Mouse (Mus musculus) neutrophil, adult 5-6 weeks (primary cell): Measurements from ENCODE around the gene Armh1. TPM values are rescaled to one million over a fixed set of nuclear protein-coding genes. Genes with fewer than 3 reads are reported as not detected.
A peak's percentile ranks its signal among the peaks of the same experiment; 100 is the strongest.

ENCODE experiments used
- ATAC-seq: fragments of 151-379, 151-347 bp; 2 replicates; pipeline ENCODE4 v1.8.0; 2017; ENCODE audit warnings: mild to moderate bottlenecking, moderate TSS enrichment; ENCODE audit not compliant: insufficient number of reproducible peaks, poor library complexity, low FRiP score, severe bottlenecking; ENCODE audit errors: extremely low read depth
- total RNA-seq: library from RNA; stranded (forward); fragments of 200-1000 nt; gene quantifications from 2 replicates; pipeline ENCODE4 v1.2.3, GENCODE M21; 2017

Armh1 gene
- total RNA-seq = not detected in 2 replicates

DNA sequence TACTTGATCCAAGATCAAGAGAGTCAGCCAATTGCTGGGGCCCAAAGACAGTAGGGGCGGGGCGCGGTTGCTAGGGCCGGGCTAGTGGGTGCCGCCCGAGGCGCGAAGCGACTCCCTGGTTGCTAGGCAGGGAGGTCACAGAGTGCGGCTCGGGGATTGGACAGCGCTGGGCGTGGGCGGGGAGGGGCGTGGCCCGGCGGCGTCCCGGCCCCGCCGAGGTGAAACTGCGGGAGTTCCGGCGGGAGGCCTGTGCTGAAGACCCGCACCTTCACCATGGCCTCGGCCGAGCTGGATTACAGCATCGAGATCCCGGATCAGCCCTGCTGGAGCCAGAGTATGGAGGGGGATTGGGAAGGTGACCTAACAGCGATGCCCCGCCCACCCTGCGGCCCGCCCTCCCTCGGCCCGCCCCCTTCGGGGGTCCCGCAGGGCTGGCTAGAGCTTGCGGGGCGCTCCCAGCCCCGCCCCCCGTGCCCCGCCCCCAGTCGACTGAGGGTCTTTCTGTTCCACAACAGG, at the start of gene Armh1, which contains the start of gene Tmem53:
Gene Armh1, minus strand, starts transcription at position 325 of the 516 bp plus-strand sequence.
Gene Tmem53, plus strand, starts transcription at position 151 of the 516 bp plus-strand sequence.
- peak; percentile 96 for ATAC-seq

DNA sequence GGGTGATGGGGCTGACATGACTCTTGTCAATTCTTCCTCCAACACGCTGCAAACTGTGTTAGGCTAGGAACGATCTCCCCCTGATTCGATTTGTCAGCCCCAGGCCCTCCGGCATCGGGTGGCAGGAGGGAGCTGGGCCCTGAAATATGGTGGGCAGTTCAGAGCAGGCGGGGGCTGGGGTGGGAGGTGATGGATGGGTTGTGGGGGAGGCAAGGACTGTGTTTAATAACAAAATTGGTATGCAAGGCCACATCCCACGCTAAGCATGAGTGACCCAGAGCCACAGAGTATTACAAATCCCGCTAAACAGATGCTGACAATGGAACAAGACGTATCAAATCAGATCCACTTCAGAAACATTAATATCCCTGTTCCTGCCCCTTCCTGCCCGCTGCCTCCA, 48.0 kb upstream of the Armh1 start:
- ATAC-seq = no peak

DNA sequence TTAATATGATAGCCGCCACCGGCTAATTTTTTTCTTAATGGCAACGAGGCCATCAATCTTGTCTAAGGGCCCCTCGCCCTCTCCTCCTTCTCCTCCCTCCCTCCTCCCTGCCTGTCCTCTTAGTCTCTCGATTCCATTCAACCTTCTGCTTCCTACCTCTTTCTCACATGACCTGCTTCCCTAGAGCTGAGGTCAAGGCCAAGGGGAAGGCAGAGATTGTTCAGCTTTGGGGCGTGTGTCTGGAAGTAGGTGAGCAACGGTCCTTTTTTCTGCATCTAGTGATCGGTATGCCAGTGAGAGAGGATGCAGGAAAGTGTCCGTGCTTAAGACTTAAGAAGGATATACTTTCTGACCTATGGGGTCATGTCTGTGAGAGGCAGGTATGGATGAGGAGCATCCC, 45.9 kb upstream of the Armh1 start:
- no peak for ATAC-seq

DNA sequence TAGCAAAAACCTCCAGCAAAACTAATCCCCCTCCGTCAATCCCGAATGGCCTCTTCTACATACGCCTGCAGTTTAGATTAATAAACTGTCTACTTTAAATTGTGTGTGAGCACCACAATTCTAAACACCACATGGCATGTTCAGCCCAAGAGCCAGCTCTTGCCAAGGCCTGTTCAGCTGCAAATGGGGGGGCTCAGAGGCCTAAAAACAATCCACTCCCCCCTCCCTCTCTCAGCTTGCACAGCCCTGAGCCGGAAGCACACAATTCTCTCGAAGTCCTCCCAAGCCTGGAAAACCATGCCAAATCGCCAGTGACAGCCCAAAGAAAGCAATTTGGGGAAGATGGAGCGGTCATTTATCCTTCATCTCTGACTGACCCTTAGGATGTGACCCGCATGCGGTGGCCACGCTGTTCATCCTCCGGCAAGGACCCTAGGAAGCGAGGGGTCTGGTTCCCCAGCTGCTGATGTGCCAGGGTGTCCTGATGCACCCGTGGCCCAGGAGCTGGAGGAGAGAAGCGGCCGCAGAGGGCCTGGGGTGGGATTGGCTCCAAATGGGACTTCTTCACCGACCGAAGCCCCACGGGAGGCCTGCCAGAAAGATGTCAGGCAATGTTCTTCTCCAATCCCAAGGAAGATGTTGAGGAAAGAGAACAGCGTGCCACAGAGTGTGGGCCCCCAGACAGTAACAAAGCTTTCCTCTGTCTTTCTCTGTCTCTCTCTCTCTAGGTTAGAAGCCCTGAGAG, 45.1 kb upstream of the Armh1 start:
- no peak for ATAC-seq

DNA sequence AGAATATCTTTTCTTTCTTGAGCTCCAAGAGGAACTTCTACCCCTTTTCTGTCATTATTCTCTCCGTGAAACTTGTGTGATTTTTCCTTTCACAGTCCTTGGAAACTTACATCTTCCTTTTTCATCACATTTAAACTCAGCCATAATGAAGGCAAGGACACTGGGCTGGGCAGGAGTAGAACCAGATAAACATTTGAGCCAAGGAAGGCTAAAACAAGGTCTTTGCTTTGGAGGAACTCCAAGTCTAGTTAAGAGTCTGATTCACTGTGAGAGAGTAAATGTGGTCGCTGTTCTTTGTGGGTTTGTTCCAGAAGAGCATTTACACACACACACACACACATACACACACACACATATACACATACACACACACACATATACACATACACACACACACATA, 39.8 kb upstream of the Armh1 start:
- no peak for ATAC-seq

DNA sequence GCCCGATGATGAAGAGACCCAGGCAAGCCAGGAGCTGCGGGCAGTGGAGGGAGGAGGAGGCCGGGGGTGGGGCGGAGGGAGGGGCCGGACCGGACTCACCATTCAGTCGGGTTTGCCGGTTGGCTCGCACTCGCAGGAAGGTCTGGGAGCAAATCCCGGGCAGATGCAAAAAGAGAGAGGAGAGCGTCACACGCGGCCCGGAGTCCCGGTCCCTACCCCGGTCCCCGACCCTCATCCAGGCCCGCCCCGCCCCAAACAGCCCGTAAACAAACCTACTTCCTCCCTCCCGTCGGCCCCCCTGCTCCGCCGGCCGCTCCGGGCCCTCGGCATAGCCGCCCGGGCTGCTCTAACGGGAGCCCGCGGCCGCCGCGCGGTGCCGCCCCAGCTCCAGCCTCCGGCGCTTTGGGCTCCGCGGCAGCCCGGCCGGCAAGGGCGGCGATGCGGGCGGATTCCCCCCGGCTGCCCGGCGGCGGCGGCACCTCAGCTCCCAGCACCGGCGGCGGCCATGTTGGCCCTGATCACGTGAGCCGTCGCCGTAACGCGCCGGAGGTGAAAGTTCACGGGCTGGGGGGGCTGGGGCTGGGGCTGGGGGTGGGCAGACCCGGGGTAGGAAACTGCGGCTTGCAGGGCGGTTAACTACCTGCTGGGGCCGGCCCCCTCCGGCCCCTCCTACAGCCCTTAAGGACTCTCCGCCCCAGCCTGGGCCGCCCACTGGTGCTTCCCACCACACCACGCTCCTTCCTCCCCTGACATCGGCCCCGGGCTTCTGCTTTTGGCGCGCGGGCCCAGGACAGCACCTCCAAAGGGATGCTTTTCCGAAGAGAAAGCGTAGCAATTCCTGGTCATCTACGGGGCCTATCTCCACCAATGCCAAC, 37.2 kb upstream of the Armh1 start:
- ATAC-seq = peak; percentile 88

DNA sequence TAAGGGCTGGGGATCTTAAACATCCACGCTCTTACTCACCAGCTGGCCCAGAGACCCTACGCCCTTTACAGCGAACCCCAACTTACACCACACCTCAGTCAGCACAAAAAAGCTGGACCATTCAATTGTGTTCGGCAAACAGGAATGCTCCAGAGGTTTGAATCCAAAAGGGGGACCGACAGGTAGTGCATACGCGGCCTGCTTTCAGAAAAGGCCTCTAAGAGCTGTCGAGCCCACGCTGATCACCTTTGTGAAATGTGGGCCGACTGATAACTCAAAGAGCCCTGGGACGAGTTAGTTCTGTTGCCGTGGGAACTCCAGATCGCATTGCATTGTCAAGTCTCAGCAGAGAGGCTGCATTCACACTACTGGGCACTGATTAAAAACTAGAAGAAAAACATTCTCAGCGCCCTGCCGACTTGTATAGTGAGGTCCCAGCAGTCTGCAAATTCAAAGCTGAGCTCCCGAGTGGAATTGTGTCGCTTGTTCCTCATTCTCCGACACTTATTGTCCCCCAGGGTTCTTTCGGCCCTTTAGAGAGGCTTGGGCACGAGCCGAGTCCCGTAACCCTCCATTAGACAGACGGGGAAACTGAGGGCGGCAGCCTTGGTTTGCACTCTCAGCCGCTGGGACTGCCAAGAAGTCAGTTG, 36.5 kb upstream of the Armh1 start:
- ATAC-seq = no peak

DNA sequence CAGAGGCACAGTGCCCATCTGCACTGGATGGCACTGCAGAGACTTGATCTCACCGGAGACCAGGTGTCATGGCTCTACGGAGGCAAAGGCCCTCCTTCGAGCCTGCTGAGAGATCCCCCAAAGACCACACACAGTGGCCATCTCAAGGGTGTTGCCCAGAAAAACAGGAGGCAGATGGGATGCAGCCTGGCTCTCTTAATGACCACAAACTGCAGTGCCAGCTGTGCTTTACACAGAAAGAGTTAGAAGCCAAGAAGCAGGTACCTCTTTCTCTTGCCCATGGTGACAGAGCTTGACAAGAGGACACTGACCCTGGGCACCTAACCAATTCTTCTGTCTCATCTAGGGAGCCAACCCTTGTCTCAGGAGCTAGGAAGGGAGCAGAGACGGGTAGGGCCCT, 32.4 kb upstream of the Armh1 start:
- ATAC-seq = no peak

DNA sequence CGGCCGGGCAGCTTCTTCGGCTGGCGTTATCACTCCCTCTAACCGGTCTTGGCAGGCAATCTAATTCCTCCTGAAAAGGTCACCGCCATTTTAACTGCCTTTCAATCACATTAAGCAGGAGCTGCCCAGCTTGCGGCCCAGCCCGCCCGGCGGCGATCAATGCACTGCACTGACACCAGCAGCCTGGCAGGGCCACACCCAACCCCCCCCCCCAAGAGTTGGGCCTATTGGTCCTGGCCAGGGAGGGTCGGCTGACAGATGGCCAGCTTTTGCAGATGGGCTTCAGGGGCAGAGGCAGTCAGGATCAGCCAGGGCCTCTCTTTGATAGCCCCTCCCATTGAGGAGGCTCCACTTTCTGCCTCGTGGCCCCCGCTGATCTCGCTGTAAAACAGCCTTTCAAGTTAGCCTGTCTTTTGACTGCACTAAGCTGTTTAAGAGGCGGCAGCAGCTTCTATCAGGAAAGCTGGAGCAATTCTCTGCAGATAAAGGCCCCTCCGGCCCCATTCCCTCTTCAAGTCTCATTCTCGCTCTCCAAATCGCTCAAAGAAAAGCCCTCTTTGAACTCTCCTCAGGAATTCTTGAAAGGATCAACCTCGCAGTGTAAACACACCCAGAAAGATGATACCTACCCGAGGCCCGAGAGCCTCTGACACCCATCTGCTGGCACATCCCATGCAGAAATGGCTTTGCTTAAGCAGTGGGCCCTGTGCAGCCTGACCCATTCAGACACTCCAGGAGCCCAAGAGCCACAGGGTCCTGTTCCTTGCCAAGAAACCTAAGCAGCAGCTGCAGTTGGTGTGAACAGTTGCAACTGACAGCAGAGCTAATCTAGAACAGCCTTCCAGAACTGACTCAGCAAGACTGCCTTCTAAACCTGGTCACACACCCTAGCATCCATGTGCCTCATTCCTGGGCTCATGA, 31.6 kb upstream of the Armh1 start:
- ATAC-seq = no peak

DNA sequence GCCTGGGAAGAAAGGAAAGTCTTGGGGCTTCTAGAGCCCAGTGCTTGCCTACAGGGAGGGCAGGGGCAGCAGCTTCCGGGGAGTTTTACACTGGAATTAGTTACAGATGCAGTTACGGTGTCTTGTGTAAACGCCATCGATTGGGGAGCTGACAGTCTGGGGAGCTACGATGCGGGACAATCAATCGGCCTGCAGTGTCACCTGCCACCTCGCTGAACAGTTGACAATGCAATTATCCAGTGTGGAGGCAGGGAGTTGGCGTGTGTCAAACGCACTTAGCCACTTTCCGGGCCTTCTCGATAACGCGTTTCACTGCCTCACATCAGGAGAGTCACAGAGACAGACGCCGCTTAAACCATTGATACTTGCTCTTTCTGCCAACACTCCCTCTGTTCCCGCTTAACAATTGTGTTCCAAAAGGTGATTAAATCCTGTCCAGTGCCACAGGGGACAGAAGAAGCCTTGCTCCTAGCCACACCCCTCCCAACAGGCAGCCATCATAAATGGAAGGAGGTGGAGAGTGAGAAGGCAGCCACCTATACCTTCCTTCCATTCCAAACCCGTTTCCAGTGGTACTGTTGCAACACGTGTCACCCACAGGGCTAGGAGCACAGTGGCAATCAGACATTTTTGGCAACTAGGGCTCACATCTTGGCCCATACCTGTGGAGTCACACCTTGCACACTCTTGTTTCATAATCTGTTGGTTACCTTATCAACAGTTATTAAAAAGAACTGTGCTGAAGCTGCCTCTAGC, 29.3 kb upstream of the Armh1 start:
- ATAC-seq = no peak

DNA sequence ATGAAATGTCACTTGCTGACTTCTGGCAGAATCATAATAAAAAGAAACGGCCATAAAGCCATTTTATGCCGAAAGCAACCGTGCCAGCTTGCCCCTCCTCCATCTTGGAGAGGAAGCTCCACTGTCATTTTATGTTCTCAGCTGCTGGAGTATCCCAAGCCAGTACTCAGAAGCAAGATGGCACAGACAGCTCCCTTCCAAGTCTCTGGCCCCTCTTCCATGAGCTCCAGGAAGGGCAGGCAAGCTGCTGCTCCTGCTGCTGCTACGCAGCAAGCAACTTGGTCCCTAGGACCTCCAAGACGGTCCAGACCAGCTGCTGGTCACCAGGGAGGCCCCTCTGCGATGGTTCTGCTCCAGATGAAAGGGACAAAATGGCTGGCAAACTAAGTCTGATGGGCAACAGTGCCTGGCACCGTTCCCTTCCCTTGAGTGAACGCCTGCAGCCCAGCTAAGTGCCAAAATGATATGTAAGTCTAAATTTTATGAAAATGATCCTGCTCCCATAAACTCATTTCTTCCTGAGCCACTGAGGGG, 28.5 kb upstream of the Armh1 start:
- no peak for ATAC-seq

DNA sequence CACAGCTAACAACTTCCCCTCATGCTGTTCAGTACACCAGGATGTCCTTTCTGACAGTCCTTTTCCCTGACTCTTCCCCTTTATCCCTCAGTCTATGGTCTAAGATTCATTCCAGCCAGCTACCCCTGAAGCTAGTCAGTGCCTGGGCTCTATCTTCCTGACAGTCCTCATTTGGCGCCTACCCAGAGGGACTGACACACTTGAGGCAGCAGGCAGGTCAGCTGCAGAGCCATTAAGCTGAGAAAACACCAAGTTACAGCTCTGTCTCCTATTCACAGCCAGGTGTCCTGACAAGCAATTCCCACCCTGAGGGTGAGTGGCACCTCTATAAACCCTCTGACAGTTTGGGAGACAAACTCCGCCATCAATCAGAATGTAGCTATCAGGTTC, 27.3 kb upstream of the Armh1 start:
- no peak for ATAC-seq

DNA sequence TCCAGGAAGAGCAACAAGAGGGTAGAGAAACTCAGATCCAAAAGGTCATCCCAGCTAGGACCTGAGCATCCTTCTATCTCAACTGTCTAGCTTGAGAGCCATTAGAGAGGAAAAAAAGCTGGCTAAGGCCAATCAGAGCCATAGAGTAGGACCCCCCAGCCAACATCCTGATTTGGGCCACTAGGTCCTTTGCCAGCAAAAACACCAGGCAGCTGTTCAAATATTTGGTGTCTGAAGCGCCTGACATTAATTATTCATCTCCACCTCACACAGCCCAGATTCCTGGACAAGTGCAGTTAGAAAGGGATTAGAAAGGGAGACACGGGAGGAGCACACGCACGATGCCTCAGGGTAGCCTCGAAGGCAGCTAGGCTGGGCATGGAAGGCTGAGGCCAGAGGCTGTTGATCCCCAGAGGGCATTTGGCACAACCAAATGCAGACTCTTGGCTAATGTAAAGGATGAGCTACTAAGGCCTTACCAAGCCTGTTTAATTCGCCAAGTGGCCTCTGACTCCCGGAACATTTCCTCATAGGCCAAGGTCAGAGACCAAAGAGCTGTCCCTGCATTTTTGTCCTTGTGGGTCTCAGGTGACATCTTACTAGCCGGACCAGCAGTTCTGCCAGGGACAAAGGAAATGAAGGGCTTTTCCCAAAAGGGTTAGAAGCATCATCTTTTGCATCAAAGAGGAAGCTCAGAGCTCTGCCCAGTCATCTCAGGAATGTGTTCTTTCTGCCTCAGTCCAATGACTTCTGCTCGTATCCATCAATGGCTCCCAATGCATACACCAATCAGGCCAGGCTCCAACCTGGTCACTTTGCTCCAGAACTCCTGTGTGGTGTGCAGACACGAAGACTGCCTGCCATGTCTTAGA, 26.7 kb upstream of the Armh1 start:
- no peak for ATAC-seq

DNA sequence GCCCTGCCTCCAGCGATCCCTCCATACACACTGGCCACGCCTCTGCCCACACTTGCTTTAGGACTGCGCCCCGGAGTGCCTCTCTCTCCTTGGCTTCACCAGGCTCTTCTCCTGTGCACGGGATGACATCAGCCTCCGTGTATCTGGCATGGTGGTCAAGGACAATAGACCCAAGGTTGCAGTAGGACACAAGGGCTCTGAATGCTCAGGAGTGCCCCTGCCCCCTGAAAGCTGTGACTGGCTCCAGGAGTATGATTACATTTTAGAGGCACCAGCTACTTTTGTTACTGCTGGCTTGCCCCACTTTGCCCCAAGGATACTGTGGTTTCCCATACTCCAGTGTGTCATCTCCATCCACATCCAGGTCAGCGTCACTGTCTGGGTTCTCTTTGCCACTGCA, 25.8 kb upstream of the Armh1 start:
- ATAC-seq = no peak

DNA sequence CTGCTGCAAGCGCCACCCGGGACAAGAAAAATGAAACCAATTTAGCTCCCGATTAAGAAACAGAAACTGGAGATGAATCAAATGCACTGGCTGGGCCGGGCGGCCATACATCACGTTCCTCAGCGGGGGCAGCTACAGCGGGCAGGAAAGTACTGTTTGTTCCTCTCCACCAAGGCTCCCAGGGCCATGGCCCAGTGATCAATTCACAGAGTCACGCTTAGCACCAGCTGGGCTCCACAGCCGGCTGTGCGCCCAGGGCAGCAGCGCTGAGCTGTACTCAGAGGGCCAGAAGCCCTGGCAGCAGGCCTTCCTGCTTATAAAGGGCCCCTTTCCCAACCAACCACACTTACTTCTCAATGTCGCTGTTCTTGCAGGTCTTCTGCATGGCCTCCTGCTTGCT, 25.1 kb upstream of the Armh1 start:
- ATAC-seq = no peak

DNA sequence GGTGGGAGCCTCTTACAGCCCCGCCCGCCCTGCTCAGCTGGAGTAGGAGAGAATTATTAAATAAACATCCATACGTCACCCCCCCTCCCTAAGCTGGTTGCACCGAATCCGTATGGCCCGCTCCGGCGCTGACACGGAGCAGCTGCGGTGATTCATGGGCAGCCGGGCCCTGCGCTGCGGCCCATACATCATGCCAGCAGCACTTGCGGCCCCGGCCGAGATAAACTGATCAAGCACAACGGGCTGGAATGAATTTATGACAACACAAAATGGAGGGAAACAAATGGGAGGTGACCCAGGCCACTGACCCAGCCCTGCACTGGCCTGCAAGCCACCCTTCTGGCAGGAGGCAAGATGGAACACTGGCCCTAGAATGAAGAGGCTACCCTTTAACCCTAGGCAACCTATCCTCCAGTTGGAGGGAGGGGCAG, 24.4 kb upstream of the Armh1 start:
- ATAC-seq = no peak

DNA sequence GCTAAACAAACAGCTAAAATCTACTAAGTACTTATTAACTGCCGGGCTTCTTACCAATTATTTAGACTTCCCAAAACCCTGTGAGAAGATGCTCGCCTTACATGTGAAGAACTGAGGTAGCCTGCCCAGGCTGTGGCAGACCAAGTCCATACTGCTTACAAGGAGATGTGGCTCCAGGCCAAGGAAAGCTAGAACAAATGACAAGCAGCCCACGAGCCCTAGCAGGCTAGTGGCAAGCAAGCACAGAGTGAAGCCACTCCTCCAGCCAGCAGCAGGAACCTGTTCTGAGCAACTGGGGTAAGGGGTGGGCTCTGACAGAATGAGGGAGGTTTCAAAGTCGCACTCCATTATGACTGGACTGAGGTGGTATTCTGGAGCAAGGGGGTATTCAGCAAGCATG, 22.8 kb upstream of the Armh1 start:
- ATAC-seq = no peak
